Mouse (Mus musculus): Measurements from ENCODE around the gene Hnrnpk. TPM values are rescaled to one million over a fixed set of nuclear protein-coding genes. Genes with fewer than 3 reads are reported as not detected.

The Hnrnpk gene
- polyA plus RNA-seq, 1 experiment from 2014 or later, result 1,505 TPM

DNA sequence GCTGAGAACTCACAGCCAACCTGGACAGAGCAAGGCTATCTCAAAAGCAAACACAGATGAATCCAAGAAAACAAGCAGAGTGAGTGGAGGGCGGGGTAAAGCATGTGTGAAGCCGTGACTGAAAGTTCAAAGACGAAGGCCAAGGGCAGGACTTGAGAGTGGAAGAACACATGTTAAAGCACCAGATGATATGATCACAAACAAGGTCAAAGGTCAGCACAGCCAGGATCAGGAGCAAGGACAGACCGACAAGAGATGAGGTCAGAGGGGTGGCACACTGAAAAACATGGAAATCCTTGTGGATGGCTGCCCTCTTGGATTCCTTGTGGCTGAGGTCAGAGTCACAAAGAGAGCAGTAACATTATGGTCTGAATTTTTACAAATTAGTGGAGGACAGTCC lies 52.5 kb downstream of the Hnrnpk start:
- Histone ChIP-seq H3K4me1 (0 out of 2 replicates have a peak, but pooled peaks cover 3% of the 10 kb centered on the region), H3K4me3 (no peak overlapping the region), H3K27me3 (ENCODE audit: insufficient read depth, poor library complexity, severe bottlenecking) (no peaks in the 10 kb centered on the region), H3K9me3 (no peaks in the 10 kb centered on the region), H3K27ac (no peak overlapping the region), H3K36me3 (no peaks in the 10 kb centered on the region)
- 56% methylated on average over 4 of the region's 4 CpGs for WGBS
- DNase-seq (ENCODE audit: low spot score), result peak; percentile 52

- Histone ChIP-seq H3K27me3 (ENCODE audit: insufficient read depth, poor library complexity, severe bottlenecking) (no peaks in the 10 kb centered on the region), H3K36me3 (no peaks in the 10 kb centered on the region)
- WGBS, result 75% methylated on average over 9 of the region's 9 CpGs
Measured at GRCm38 (mm10) chr13:58344505-58344904, 58.6 kb downstream of the Hnrnpk start.

More at GRCm38 (mm10) chr13:58344505-58344904, 58.6 kb downstream of the Hnrnpk start:
- no peak overlapping the region for H3K4me3 ChIP-seq
- no peaks in the 10 kb centered on the region for H3K9me3 ChIP-seq
- DNase-seq (ENCODE audit: low spot score), result no peak
- H3K4me1 ChIP-seq, result no peaks in the 10 kb centered on the region
- no peak overlapping the region for H3K27ac ChIP-seq

MicroRNA genes within 50 kb of the gene (microRNA counts, 519-probe panel; counts per million panel counts)
- microRNA mmu-miR-7a, result 4,579 counts per million, percentile 30 among the panel's probes with 10 or more counts

Small RNA genes within 50 kb of the gene (microRNA-seq; reads per million reads assigned to microRNA genes)
- 87.1 reads per million, percentile 50 among the genes with 10 or more reads in this experiment for gene Mir7-1

Other genes starting within 250 kb of the Hnrnpk start
- 35.0 and 36.5 TPM in 2 replicates for gene Idnk, start 245.7 kb downstream of the Hnrnpk start, polyA plus RNA-seq (2016; fragmentation: Nextera tagmentation; extraction: Ambion mirVana)
- gene Ubqln1, start 187.7 kb downstream of the Hnrnpk start, polyA plus RNA-seq (2016; fragmentation: Nextera tagmentation; extraction: Ambion mirVana), result 100 and 119 TPM in 2 replicates
- 17.2 and 18.0 TPM in 2 replicates for gene Gkap1, start 127.6 kb downstream of the Hnrnpk start, polyA plus RNA-seq (2016; fragmentation: Nextera tagmentation; extraction: Ambion mirVana)
- gene Kif27, start 44.2 kb downstream of the Hnrnpk start, polyA plus RNA-seq (2016; fragmentation: Nextera tagmentation; extraction: Ambion mirVana), result 0.20 and 0.31 TPM in 2 replicates
- gene 2210016F16Rik, start 18.1 kb downstream of the Hnrnpk start, polyA plus RNA-seq (2016; fragmentation: Nextera tagmentation; extraction: Ambion mirVana), result 34.7 and 35.3 TPM in 2 replicates
- gene Rmi1, start 1.1 kb downstream of the Hnrnpk start, polyA plus RNA-seq (2016; fragmentation: Nextera tagmentation; extraction: Ambion mirVana), result 21.8 and 26.0 TPM in 2 replicates
- 0.05 TPM in 1 of 2 replicates, not detected in the other for gene Slc28a3, start 207.5 kb upstream of the Hnrnpk start, polyA plus RNA-seq (2016; fragmentation: Nextera tagmentation; extraction: Ambion mirVana)